Mouse (Mus musculus): ENCODE measurements around the gene Mta1. TPM values are rescaled to one million over a fixed set of nuclear protein-coding genes. Genes with fewer than 3 reads are reported as not detected.

The Mta1 gene
- polyA plus RNA-seq, 1 experiment from 2014 or later, result 11.2 TPM

DNA sequence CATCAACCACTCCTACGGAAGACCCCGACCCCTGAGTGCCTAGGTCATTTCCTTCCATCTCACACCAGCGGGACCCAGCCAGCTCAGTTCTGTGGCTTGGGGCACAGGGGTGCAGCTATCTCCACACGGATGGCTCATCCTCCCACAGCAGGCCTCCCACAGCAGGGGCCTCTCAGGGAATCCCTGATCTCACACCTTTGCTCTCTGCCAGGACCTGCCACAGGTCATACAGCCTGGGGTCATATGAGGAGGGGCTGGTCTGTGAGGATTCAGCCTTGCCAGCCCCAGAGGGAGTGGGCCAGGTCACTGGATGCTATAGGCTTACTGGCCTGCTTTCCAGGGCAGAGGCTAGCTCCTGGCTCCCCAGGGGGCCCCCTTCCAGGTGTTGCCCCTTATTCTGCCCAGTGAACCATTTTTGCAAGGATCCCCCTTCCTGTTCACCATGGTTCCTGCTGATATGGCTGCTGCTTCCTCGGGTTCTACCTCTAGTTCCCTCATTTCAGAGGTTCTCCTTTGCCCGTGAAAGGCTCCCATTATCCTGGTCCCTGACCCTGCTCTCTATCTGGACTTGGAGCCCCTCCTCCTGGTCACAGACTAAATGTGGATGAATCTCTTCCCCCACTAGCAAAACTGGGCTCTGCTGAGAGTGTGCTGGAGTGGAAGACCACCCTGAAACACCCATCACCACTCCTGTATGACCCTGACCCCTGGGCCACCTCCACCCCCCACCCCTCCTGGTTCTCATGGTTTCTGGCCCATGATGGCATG lies 1.6 kb downstream of the Mta1 start:
- Histone ChIP-seq H3K4me1 (peaks cover 55% of the 10 kb centered on the region), H3K4me2 (peak overlapping the region; percentile 87), H3K9me3 (no peaks in the 10 kb centered on the region), H3K27me3 (replicated peaks) (no peaks in the 10 kb centered on the region), H3K4me3 (replicated peaks) (peak overlapping the region; percentile 92), H3K27ac (no peak overlapping the region; the same call in 1 of the 2 replicates), H3K36me3 (no peaks in the 10 kb centered on the region), H3K9ac (peak overlapping the region; percentile 99; the same call in 1 of the 2 replicates)
- ATAC-seq (ENCODE audit: insufficient read depth, low FRiP score, low read depth), result 0 out of 2 replicates have a peak, but pooled peaks have one; percentile 8
- 21% methylated on average over 6 of the region's 6 CpGs for WGBS

DNA sequence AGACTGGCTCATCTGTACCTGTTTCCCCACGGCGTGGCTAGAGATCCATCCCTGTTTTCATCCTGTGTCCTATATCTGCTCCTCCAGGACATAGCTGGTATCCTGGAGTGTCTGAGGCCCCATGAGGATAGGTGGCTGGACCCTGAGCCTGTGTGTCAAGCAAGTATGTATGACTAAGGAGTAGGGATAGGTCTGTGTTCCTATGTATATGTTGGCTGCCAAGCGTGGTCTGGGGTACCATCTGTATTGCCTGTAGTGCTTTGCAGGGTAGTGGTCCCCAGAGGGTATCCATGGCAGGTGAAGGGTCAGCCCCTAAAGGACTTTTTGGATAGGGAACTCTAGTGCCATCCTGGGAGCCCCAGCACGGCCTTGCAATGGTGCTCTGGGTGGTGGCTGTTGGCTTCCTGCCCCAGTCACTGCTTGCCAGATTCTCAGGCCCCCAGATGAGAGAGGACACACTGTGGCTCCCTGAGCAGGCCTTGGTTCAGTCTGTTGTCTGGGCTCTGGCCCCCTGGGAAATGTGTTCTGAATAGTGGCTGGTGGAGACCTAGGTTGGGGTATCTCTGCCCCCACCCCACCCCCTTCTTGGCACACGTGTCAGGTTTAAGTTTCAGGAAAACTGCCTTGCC lies 2.5 kb downstream of the Mta1 start:
- peak overlapping the region; percentile 87; the same call in 1 of the 2 replicates for H3K4me2 ChIP-seq
- H3K27me3 ChIP-seq (replicated peaks), result no peaks in the 10 kb centered on the region
- 74% methylated on average over 5 of the region's 5 CpGs for WGBS
- no peak overlapping the region for H3K4me3 ChIP-seq (replicated peaks)
- 0 out of 2 replicates have a peak, but pooled peaks cover 2% of the 10 kb centered on the region for H3K36me3 ChIP-seq
- no peak overlapping the region for H3K9ac ChIP-seq
- no peak for ATAC-seq (ENCODE audit: insufficient read depth, low FRiP score, low read depth)
- H3K4me1 ChIP-seq, result peaks cover 55% of the 10 kb centered on the region
- no peak overlapping the region for H3K27ac ChIP-seq
- no peaks in the 10 kb centered on the region for H3K9me3 ChIP-seq

DNA sequence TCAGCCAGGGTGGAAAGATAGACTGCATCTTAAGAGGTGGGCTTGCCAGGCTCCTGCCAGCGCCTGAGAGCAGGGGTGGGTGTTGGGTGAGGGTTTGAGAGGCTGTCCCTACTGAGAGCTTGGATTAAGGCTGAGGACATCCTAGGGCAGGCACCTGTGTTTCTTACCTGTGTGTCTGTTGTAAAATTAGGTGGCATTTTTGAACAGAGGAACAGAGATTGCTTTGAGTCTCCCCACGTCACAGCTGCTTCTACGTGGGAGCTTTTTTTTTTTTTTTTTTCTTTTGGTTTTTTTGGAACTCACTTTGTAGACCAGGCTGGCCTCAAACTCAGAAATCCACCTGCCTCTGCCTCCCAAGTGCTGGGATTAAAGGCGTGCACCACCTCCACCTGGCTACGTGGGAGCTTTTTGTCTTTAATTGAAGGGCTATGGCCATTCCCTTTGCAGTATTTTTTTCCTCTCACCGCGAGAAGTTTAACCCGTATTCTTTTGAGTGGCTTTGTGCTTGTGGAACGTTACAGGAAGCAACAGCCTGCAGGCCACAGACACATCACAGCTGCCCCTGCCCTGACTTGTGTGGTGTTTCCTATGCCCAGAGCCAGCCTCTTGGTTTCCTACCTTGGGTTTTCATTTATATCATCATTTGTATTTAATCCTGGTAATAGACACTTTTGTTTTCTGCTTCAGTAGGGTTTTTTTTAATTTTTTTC lies 3.3 kb downstream of the Mta1 start:
- Histone ChIP-seq H3K4me3 (replicated peaks) (no peak overlapping the region), H3K36me3 (0 out of 2 replicates have a peak, but pooled peaks cover 5% of the 10 kb centered on the region), H3K9ac (no peak overlapping the region), H3K27ac (no peak overlapping the region), H3K4me2 (no peak overlapping the region), H3K4me1 (peaks cover 55% of the 10 kb centered on the region), H3K9me3 (no peaks in the 10 kb centered on the region), H3K27me3 (replicated peaks) (no peaks in the 10 kb centered on the region)
- no peak for ATAC-seq (ENCODE audit: insufficient read depth, low FRiP score, low read depth)
- WGBS, result 75% methylated on average over 9 of the region's 9 CpGs

DNA sequence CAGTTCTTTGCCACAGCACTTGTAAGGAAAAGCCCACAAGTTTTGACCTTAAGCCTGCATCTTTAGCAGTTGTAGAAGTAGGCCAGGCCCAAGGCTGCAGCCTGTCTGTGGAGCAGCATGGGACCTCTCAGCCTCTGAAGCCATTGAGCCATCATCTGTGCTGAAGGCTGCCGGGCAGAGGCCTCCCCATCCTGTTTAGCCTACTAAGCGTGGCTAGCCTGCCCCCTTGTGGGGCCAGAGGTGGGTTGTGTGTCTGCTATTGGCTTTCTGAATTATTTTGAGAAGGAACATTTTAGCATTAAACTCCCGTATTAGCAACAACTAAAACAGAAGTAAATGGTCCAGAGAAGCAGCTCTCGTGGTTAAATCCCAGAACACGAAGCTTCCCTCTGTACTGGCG lies 4.4 kb downstream of the Mta1 start:
- Histone ChIP-seq H3K9ac (no peak overlapping the region), H3K4me3 (replicated peaks) (no peak overlapping the region), H3K9me3 (no peaks in the 10 kb centered on the region), H3K27ac (0 out of 2 replicates have a peak overlapping the region, but pooled peaks have one; percentile 4), H3K4me1 (peaks cover 55% of the 10 kb centered on the region), H3K27me3 (replicated peaks) (no peaks in the 10 kb centered on the region), H3K36me3 (0 out of 2 replicates have a peak, but pooled peaks cover 5% of the 10 kb centered on the region), H3K4me2 (no peak overlapping the region)
- WGBS, result 59% methylated on average over 6 of the region's 6 CpGs
- ATAC-seq (ENCODE audit: insufficient read depth, low FRiP score, low read depth), result no peak

DNA sequence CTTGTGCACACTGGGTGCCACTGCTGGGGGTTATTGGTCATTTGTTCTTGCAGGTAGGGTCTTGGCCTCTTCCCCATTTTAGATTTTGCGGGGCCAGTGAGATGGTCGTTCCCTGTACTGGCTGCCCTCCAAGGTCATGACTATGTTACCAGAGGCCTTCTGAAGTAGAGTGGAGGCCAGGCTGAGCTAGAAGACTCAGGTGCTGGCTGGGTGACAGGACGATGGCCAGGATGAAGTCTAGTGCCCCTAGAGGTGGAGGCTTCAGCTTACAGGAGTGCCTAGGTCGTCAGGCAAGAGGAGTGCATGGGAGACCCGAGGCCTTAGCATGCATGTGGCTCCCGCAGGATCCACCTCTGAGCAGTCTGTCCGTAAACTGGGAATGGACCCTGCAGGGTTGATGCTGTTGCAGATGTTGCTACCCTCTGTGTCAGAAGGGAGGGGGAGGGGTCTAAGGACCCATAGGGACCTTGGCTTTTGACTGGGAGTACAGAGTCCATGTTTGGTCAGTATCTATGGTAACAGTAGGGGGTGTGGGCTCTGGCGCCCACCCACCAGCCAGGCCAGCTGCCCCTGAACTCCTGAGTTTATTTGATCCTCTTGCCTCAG lies 5.9 kb downstream of the Mta1 start:
- Histone ChIP-seq H3K9me3 (no peaks in the 10 kb centered on the region), H3K27ac (no peak overlapping the region)
- no peak for ATAC-seq (ENCODE audit: insufficient read depth, low FRiP score, low read depth)

DNA sequence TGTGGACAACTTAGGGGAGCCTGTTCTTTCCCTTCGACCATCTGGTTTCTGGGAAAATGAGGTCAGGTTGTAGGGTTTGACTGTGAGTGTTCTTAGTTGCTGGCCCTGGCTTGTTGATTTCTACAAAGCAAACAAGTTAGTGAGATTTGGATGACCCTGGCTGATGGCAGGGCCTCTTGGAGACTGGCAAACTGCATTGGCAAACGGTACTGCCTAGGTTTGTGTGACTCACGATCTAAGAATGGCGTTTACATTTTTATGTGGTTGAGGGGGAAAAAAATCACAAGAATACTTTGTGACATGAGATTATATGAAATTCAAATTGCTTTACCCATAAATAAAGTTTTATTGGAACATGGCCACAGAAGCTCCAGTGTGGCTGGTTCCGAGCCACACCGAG lies 8.3 kb downstream of the Mta1 start:
- WGBS, result 69% methylated on average over 6 of the region's 6 CpGs
- H3K4me3 ChIP-seq (replicated peaks), result no peak overlapping the region
- H3K4me2 ChIP-seq, result no peak overlapping the region
- H3K9me3 ChIP-seq, result no peaks in the 10 kb centered on the region
- peaks cover 26% of the 10 kb centered on the region for H3K4me1 ChIP-seq
- no peak overlapping the region for H3K27ac ChIP-seq
- H3K9ac ChIP-seq, result no peak overlapping the region
- H3K27me3 ChIP-seq (replicated peaks), result no peaks in the 10 kb centered on the region
- 0 out of 2 replicates have a peak, but pooled peaks cover 5% of the 10 kb centered on the region for H3K36me3 ChIP-seq
- no peak for ATAC-seq (ENCODE audit: insufficient read depth, low FRiP score, low read depth)

More for the DNA sequence above, 5.9 kb downstream of the Mta1 start:
- WGBS, result 78% methylated on average over 8 of the region's 8 CpGs
- Histone ChIP-seq H3K4me2 (no peak overlapping the region), H3K4me1 (peaks cover 49% of the 10 kb centered on the region), H3K4me3 (replicated peaks) (no peak overlapping the region), H3K9ac (no peak overlapping the region), H3K27me3 (replicated peaks) (no peaks in the 10 kb centered on the region), H3K36me3 (0 out of 2 replicates have a peak, but pooled peaks cover 5% of the 10 kb centered on the region)

DNA sequence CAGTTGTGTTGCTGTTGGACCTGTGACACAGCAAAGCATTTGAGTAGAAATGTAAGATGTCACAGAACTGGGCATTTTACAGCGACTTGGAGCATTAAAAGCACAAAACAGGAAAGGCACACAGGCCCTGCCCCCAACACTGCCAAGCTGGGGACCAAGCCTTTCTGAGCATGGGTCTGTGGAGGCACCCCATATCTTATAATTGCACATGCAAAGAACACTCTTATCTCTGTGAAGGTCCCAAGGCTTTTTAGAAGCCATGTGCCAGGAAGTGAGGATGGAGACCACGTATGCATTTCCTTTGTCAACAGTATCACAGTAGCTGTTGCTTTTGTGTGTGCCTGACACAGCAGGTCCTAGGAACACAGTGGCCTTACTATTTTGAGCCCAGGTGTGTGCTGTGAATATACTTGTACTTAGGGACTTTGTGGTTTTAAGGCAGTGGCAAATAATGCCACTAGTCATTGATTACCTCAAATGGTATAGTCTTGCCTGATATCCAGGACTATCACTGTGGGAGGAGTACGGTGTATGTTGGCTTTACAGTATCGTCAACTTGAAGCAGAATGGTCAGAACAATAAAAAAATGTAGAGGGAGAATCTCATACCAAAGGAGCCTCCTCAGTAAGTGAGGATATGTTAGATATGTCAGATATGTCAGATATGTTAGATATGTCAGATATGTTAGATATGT lies 9.5 kb downstream of the Mta1 start:
- Histone ChIP-seq H3K4me1 (peaks cover 19% of the 10 kb centered on the region), H3K9me3 (no peaks in the 10 kb centered on the region), H3K4me2 (no peak overlapping the region), H3K4me3 (replicated peaks) (no peak overlapping the region), H3K27ac (no peak overlapping the region), H3K36me3 (0 out of 2 replicates have a peak, but pooled peaks cover 5% of the 10 kb centered on the region), H3K27me3 (replicated peaks) (no peaks in the 10 kb centered on the region), H3K9ac (no peak overlapping the region)
- WGBS, result 65% methylated on average over 4 of the region's 4 CpGs
- ATAC-seq (ENCODE audit: insufficient read depth, low FRiP score, low read depth), result peak; percentile 78

DNA sequence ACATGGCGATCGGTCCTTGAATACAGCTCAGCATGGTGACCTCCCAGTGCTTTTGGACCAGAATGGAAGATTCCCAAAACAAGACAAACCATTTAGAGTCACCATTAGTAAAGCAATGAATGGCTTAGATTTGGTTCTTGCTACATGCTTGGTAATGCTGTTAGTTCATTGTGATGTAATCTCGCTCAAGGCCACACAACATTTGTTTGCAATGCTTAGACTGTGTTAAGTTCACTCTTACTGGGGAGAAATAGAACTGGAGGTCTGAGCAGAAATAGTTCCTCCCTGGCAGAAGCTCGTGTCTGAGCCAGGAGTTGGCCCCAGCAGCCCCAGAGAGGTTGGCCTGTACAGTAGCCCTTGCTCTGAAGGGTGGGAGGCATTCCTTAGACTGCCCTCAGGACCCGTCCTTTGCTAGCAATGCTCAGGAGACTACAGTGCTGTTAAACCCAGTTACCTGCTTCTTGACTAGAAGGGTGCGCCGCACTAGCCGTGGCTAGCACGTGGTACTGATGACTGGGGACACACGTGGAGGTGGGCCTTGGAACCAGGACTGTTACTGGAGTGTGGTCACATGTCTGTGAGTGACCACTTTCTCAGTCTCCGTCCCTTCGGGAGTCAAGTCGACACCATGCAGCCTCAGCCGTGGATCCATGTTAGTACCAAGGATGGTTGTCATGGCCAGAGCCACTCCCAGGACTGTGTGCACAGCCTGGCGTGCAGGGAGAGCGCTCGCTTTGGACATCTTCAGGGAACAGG lies 10.6 kb downstream of the Mta1 start:
- no peak overlapping the region for H3K4me3 ChIP-seq (replicated peaks)
- peaks cover 11% of the 10 kb centered on the region; the same call in 1 of the 2 replicates for H3K4me1 ChIP-seq
- H3K27me3 ChIP-seq (replicated peaks), result no peaks in the 10 kb centered on the region
- no peak overlapping the region for H3K4me2 ChIP-seq
- H3K9me3 ChIP-seq, result no peaks in the 10 kb centered on the region
- H3K36me3 ChIP-seq, result 0 out of 2 replicates have a peak, but pooled peaks cover 5% of the 10 kb centered on the region
- H3K27ac ChIP-seq, result no peak overlapping the region
- WGBS, result 86% methylated on average over 17 of the region's 17 CpGs
- H3K9ac ChIP-seq, result no peak overlapping the region
- ATAC-seq (ENCODE audit: insufficient read depth, low FRiP score, low read depth), result no peak

DNA sequence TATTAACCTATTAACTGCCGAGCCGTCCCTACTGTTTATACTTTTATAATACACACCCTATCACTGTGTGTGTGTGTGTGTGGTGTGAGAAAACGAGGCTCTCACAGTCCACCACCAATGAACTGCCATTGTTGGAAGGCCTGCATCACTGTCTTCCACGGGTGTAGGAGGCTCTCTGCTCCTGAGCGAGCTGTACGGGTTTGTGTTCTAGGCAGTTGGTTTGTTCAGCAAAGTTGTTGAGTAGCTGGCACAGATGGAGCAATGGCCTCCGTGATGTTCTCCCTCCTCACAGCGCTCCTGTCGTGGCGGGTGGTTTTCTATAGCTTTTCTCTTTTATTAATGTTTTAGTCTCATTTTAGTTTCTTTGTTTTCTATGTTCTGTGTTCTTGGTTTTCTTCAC lies 11.7 kb downstream of the Mta1 start:
- Histone ChIP-seq H3K27ac (no peak overlapping the region), H3K9ac (no peak overlapping the region), H3K4me1 (peaks cover 5% of the 10 kb centered on the region; the same call in 1 of the 2 replicates), H3K9me3 (no peaks in the 10 kb centered on the region), H3K27me3 (replicated peaks) (no peaks in the 10 kb centered on the region), H3K36me3 (0 out of 2 replicates have a peak, but pooled peaks cover 5% of the 10 kb centered on the region), H3K4me3 (replicated peaks) (no peak overlapping the region), H3K4me2 (no peak overlapping the region)
- no peak for ATAC-seq (ENCODE audit: insufficient read depth, low FRiP score, low read depth)
- 84% methylated on average over 10 of the region's 10 CpGs for WGBS

DNA sequence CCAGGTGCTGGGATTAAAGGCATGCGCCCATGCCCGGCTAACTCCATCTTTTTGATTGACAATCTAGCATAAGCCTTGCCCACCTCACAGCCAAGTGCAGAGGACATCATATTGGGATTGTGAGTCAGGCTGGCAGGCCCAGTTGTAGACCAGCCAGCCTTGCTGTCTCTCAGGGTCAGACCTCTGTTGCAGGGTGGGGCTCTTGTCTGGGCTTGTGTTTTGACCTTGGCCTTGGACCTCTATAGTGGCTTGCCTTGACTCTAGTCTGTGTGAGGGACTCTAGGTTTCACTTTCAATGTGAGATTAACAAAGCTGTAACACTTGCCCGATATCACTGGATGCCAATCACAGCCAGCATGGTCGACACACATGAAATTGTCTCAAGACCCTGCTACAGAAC lies 16.1 kb downstream of the Mta1 start:
- Histone ChIP-seq H3K4me1 (no peaks in the 10 kb centered on the region), H3K4me3 (replicated peaks) (no peak overlapping the region), H3K4me2 (no peak overlapping the region), H3K36me3 (peaks cover 19% of the 10 kb centered on the region), H3K27me3 (replicated peaks) (no peaks in the 10 kb centered on the region), H3K9me3 (no peaks in the 10 kb centered on the region), H3K9ac (no peak overlapping the region), H3K27ac (no peak overlapping the region)
- WGBS, result 79% methylated on average over 4 of the region's 4 CpGs
- ATAC-seq (ENCODE audit: insufficient read depth, low FRiP score, low read depth), result no peak
